Mouse (Mus musculus): ENCODE results near the gene Nrg4.

GRCm38 (mm10) chr9:55232586-55232985 is 94.1 kb downstream of the Nrg4 start:
- TF ChIP-seq POLR2A (IDR thresholded peaks at IDR 0.05; ENCODE audit: low read depth, low read length) (no peak), CTCF (conservative IDR thresholded peaks at IDR 0.05; ENCODE audit: insufficient read depth, insufficient read length, low read depth, low read length) (no peak)

All from kidney, adult 2 months (tissue).